Mouse (Mus musculus): ENCODE data around the gene Mmp14.

Gene Mmp14

DNA sequence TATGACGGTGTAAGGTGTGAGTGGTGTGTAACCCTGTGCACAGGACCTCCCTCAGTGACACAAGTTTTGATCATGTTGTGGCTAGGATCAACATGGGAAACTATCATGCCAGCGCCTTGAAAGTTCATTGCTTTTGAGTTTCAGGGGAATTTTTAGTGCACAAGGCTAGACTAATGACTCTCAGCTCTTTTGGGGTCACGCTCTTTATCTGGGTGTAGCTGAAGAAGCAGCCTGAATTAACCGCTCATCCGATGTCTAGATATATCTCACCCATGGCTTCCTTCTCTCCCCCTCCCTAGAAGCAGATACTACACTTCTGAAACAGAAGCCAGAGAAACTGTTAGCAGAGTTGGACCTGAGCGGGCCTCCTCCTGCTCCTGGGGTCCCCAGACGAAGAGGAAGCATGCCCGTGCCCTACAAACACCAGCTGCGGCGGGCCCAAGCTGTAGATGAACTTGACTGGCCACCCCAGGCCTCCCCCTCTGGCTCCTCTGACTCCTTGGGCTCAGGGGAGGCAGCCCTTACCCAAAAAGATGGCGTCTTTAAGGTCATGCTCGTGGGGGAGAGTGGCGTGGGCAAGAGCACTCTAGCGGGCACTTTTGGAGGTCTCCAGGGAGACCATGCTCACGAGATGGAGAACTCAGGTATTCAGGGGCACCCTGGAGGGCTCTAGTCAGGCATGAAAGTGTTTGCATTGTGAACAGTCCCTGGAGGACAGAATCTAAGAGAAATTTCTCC, 45.9 kb downstream of the Mmp14 start:
- no peak for DNase-seq

DNA sequence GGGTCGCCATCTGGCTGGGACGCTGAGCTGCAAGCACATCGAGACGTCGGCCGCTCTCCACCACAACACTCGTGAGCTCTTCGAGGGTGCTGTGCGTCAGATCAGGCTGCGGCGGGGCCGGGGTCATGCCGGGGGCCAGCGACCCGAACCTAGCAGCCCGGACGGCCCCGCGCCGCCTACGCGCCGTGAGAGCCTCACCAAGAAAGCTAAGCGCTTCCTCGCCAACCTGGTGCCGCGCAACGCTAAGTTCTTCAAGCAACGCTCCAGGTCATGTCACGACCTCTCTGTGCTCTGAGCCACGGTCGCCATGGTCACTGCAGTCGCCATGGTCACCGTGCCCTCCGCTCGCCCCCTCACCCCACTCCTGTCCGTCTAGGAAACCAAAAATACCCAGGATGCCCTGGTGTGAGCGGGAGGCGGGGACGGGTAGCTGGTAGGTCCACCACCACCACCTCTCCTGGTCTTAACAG, 48.1 kb downstream of the Mmp14 start:
- peak; percentile 55 for DNase-seq

DNA sequence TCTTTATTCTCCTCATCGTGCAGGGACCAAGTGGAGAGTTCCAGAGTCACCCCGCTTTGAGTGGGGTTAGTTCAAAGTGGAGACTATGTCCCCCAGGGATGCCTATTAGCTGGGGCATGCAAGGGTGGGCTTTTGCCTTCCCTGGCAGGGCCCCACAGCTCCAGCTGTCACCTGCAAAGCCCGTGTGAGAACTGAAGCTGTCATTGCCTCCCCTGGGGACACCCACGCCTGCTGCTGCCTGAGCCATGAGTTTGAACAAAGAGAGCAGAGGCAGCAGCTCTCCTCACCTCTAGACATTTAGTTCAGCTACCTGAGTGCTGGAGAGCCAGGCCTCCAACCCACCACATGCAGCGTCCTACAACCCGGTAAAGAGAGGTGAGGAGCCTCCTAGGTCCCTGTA, 49.3 kb downstream of the Mmp14 start:
- peak; percentile 61 for DNase-seq

DNA sequence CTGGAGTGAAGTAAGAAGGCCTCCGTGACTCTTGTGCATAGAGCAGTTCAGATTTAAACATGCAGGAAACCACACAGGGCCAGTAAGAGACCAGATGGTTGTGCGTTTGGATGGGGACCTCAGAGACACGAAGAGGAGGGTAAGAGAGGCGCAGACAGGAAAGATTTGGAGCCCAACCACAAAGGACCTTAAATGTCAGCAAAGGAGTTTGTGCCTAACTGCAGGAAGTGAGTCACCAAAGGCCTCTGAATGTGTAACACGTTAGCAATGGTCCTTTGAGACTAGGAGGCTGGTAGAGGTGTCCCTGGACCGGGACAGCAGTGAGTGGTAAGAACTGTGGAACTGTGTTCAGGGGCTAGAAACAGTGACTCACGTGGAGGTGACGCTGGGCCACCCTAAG, 50.0 kb downstream of the Mmp14 start:
- peak; percentile 46 for DNase-seq

DNA sequence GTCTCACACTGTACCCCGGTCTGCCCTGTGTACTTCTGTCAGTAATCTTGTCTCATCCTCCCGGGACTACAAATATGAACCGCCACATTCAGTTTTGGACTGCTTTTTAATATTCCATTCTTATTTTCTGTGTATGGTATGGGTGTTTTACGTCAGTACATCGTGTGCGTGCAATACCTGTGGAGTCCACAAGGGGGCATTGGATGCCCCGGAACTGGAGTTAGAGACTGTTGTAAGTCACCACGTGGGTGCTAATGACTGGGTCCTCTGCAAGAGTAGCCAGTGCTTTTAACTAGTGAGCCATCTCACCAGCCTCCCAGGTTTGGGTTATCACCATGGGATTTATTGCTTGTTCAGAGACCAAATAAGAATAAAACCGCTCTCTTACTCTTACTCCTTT, 51.1 kb downstream of the Mmp14 start:
- peak; percentile 71 for DNase-seq

DNA sequence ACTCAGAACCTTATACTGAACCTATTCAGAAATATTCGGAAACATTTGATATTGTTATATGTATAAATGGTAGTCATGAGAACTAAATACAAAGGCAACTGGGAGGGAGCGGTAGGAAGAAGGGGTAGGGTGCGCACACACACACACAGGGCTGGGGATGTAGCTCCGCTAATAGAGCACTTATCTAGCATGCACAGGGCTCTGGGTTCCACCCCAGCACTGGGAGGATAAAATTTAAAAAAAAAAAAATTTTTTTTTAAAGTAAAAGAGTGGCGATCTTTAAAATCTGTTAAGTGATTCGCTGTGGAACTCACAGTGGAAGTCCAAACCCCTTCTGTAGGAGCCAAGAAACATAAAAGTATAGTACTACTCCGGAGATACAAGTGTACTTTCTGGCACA, 54.5 kb downstream of the Mmp14 start:
- no peak for DNase-seq

DNA sequence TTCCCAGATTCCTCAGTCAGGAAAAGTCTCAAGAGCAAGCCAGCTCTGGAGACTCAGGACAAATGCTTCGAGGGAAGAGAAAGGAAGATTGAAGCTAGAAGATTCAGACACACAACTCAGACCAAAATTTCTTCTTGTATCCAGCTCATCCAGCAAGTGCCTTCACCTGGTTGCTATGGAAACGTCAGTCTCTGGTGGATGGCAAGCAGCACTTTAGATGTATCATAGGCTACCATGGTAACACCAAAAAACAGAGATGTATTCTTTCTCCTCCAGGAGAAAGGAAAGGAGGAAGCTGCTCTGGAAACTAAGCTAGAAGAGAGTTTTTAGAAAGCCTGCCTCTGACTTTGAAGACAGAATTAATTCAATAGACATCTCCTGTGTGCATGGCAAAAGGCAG, 56.3 kb downstream of the Mmp14 start:
- DNase-seq: no peak

DNA sequence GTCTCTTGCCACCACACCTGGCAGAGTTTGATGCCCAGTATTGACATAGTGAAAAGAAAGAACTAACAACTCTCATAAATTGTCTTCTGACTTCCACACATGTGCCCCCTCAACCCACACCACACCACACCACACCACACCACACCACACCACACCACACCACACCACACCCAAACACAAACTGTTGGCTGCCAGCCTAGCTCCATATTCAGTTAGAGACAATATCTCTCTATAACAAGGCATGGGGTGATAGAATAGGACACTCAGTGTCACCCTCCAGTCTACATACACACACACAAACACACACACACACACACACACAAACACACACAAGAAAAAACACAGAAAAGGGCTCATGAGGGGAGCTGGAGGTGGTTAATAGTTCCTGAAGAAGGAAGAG, 56.9 kb downstream of the Mmp14 start:
- DNase-seq: no peak

DNA sequence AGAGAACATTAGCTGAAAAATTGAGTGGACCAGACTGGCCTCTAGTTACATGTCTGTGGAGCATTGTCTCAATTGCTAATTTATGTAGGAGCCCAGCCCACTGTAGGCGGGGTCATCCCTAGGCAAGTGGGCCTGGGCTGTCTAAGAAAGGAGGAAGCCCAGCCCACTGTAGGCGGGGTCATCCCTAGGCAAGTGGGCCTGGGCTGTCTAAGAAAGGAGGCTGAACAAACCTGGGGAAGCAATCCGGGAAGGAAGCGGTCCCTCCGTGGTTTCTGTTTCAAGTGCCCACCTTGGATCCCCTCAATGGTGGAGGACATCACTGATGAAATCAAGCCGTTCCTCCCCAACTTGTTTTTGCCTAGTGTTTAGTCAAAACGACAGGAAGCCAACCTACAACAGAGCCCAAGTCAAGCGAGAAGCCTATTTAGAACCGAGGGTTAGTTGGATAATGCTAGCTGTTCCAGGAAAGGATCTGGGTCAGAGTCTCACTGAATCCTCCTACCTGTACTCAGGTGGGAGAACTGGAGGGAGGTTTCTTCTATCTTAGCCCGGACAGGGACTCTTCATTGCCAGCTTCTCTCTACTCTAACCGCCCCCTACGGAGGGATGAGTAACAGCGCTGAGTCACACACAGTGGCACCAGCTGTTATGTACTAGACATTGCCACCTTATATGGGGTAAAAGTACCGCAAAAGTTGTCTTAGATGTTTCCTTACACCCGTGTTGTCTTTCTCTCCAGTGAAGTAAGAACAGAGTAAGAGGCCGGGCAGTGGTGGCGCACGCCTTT, 61.1 kb downstream of the Mmp14 start:
- no peak for DNase-seq

DNA sequence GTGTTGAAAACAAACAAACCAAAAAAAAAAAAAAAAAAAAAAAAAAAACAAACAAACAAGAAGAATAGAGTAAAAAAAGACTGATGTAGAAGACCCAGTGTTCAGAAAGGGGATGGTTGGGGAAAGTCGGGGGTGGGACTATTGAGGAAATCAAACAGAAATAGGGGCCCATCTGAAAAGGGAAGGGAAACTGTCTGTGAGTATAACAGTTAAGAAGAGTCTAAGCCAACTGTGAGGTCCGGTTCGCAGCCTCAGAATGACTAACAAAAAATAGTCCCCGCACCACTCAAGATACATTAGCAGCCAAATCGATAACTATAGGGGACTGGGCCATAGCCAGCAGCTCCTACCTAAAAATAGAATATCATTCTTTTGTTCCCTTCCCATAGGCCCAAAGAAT, 61.8 kb downstream of the Mmp14 start:
- no peak for DNase-seq

DNA sequence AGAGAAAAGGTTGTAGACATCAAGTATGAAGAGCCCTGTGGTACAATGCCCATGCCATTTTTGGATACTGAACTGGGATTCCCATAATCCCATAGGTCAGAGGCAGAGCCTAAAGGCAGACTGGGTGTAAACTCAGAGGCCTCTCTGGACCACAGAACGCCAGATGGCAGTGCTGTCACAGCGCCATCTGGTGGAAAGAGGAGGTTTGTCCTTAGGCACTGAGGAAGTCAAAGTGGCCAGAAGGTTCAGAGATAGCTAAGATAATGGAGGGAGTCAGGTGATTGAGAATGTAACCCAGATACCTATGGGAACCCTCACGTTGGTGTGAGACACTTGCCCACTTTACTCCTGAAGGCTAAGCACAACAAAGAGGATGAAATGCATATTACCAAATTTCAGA, 62.8 kb downstream of the Mmp14 start:
- DNase-seq: peak; percentile 78
